Mouse (Mus musculus) heart, postnatal 0 days (tissue): ENCODE measurements around the gene Utp3. TPM values are rescaled to one million over a fixed set of nuclear protein-coding genes. Genes with fewer than 3 reads are reported as not detected.
A peak's percentile ranks its signal among the peaks of the same experiment; 100 is the strongest.

Source experiments
- ATAC-seq: fragments of 200-750 bp; cut with Nextera tagmentation; 2 replicates; pipeline ENCODE4 v1.8.0; 2017; ENCODE audit warnings: low read depth, moderate number of reproducible peaks, moderate library complexity; ENCODE audit not compliant: insufficient read depth
- DNase-seq: peaks from one replicate; pipeline ENCODE4 v3.0.0-alpha.2; 2016; ENCODE audit warnings: low spot score
- H3K27ac ChIP-seq: fragments of 300-500 bp; sonication (generic); 2 replicates; pipeline ENCODE4 v1.5.1; 2014; ENCODE audit warnings: low read depth, mild to moderate bottlenecking
- H3K27me3 ChIP-seq: fragments of 300-500 bp; sonication (generic); 2 replicates; pipeline ENCODE4 v1.6.1; 2014; ENCODE audit warnings: low read length, mixed read lengths; ENCODE audit not compliant: control insufficient read depth, insufficient read depth
- H3K36me3 ChIP-seq: fragments of 300-500 bp; sonication (generic); replicated peaks from 2 replicates; pipeline ENCODE4 v1.6.1; 2014; ENCODE audit warnings: low read length, mixed read lengths; ENCODE audit not compliant: control insufficient read depth, insufficient read depth
- H3K4me1 ChIP-seq: fragments of 300-500 bp; sonication (generic); 2 replicates; pipeline ENCODE4 v1.6.1; 2014; ENCODE audit warnings: antibody characterized with exemption; ENCODE audit not compliant: control insufficient read depth, insufficient read depth
- H3K4me2 ChIP-seq: fragments of 300-500 bp; sonication (generic); 2 replicates; pipeline ENCODE4 v1.6.1; 2014; ENCODE audit warnings: low read depth, mild to moderate bottlenecking, low read length, moderate library complexity
- H3K4me3 ChIP-seq: fragments of 300-500 bp; sonication (generic); 2 replicates; pipeline ENCODE4 v1.5.1; 2014; ENCODE audit warnings: low read depth, low read length
- H3K9ac ChIP-seq: fragments of 300-500 bp; sonication (generic); replicated peaks from 2 replicates; pipeline ENCODE4 v1.6.1; 2014; ENCODE audit warnings: low read depth, low read length, mixed read lengths
- H3K9me3 ChIP-seq: fragments of 300-500 bp; sonication (generic); replicated peaks from 2 replicates; pipeline ENCODE4 v1.6.1; 2016; ENCODE audit warnings: low read length; ENCODE audit not compliant: control insufficient read depth
- CTCF ChIP-seq: IDR thresholded peaks from 2 replicates; pipeline ENCODE4 v1.5.1; 2016; ENCODE audit warnings: antibody characterized with exemption, control low read depth, low read depth
- EP300 ChIP-seq: IDR thresholded peaks from 2 replicates; pipeline ENCODE4 v1.6.1; 2016; ENCODE audit warnings: antibody characterized with exemption, low read depth
- WGBS: fragments of 180-500 bp; shearing (Covaris S2); extraction: QIAGEN DNeasy Blood & Tissue Kit; methylation state at CpG from one replicate; pipeline ENCODE4 v1.1.7; 2014; 5-methylcytosine and 5-hydroxymethylcytosine counted together
- polyA plus RNA-seq: library from polyadenylated mRNA; unstranded; fragments of >200 nt; fragmentation: Nextera tagmentation; extraction: Ambion mirVana; gene quantifications from 2 replicates; pipeline ENCODE4 v1.2.1, GENCODE M21; 2015
- total RNA-seq: library from RNA; depleted of rRNA; stranded (reverse); fragments of >200 nt; gene quantifications from 2 replicates; pipeline ENCODE4 v1.2.3, GENCODE M21; 2014; ENCODE audit warnings: low replicate concordance; rRNA removed

The Utp3 gene
- total RNA-seq (6.3 and 13.4 TPM in 2 replicates), polyA plus RNA-seq (36.1 and 37.2 TPM in 2 replicates)

- DNase-seq, result peak; percentile 95
- Histone ChIP-seq H3K36me3 (no peaks in the 10 kb centered on the region), H3K27ac (peak within 1 kb of the TSS; percentile 96), H3K4me2 (peak within 1 kb of the TSS; percentile 79), H3K27me3 (no peaks in the 10 kb centered on the region), H3K9ac (peak within 1 kb of the TSS; percentile 89), H3K9me3 (no peaks in the 10 kb centered on the region), H3K4me3 (peak within 1 kb of the TSS; percentile 84), H3K4me1 (peaks cover 19% of the 10 kb centered on the region)
- under 1% methylated on average over 75 of the region's 76 CpGs for WGBS
- ATAC-seq, result peak; percentile 94
- TF ChIP-seq CTCF (peak; percentile 83), EP300 (peak; percentile 90)
Measured at GRCm38 (mm10) chr5:88554086-88554886, at the start of gene Utp3. Utp3 (plus strand) TSS chr5:88554462.

- Histone ChIP-seq H3K36me3 (no peaks in the 10 kb centered on the region), H3K27ac (no peak overlapping the region), H3K4me1 (no peaks in the 10 kb centered on the region), H3K4me2 (no peak overlapping the region), H3K9me3 (no peaks in the 10 kb centered on the region), H3K9ac (no peak overlapping the region), H3K4me3 (no peak overlapping the region), H3K27me3 (no peaks in the 10 kb centered on the region)
- ATAC-seq (no peak), DNase-seq (no peak)
- 62% methylated on average over 1 of the region's 1 CpGs for WGBS
- TF ChIP-seq EP300, result no peak
- no peak for TF ChIP-seq CTCF
Measured at GRCm38 (mm10) chr5:88508555-88508954, 45.7 kb upstream of the Utp3 start.

DNA sequence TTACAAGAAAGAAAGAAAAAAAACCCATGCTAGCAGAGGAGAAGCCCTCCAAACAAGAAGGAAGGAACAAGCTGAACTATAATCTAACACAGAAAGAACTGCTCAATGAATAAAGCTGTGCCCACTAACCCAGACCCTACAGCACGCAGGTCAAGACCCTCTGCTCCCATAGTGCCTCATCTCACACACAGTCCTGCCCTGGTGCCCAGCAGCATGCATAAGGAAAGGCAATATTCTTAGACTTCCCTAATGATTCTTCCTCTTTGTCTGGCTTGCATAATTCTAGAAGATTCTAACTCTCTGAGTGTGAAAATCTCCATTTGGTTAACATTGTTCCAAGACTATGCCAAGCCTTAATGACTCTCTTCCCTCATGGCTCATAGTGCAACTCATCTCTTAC is 45.3 kb upstream of the Utp3 start:
- H3K4me3 ChIP-seq, result no peak overlapping the region
- no peaks in the 10 kb centered on the region for H3K27me3 ChIP-seq
- no peak overlapping the region for H3K4me2 ChIP-seq
- 78% methylated on average over 1 of the region's 1 CpGs for WGBS
- no peaks in the 10 kb centered on the region for H3K36me3 ChIP-seq
- ATAC-seq (no peak), DNase-seq (no peak)
- no peaks in the 10 kb centered on the region for H3K9me3 ChIP-seq
- no peak overlapping the region for H3K27ac ChIP-seq
- TF ChIP-seq EP300 (no peak), CTCF (no peak)
- no peaks in the 10 kb centered on the region for H3K4me1 ChIP-seq
- no peak overlapping the region for H3K9ac ChIP-seq

DNA sequence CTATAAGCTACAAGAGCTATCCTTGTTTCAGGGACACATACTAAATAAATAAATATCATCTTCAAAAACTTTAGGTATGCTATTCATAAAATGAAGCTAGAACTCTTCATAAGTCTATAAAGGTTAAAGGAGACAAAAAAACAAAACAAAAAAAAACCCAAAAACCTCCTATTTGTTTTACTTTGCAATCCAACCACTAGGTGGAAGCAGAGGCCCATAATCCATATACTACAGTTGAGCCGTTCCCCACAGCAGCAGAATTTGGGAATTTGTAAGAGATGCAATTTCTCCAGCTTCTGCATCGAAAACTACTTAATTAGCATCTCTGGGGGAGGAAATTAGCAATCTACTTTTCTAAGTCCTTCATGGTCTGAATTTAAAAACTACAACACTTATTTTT is 35.0 kb upstream of the Utp3 start:
- H3K36me3 ChIP-seq, result no peaks in the 10 kb centered on the region
- no peak overlapping the region for H3K4me3 ChIP-seq
- 0% methylated on average over 2 of the region's 2 CpGs for WGBS
- H3K4me1 ChIP-seq, result no peaks in the 10 kb centered on the region
- TF ChIP-seq EP300, result no peak
- peak; percentile 71 for TF ChIP-seq CTCF
- no peak overlapping the region for H3K27ac ChIP-seq
- DNase-seq (peak; percentile 44), ATAC-seq (no peak)
- H3K27me3 ChIP-seq, result no peaks in the 10 kb centered on the region
- H3K9me3 ChIP-seq, result no peaks in the 10 kb centered on the region
- H3K9ac ChIP-seq, result no peak overlapping the region
- no peak overlapping the region for H3K4me2 ChIP-seq

DNA sequence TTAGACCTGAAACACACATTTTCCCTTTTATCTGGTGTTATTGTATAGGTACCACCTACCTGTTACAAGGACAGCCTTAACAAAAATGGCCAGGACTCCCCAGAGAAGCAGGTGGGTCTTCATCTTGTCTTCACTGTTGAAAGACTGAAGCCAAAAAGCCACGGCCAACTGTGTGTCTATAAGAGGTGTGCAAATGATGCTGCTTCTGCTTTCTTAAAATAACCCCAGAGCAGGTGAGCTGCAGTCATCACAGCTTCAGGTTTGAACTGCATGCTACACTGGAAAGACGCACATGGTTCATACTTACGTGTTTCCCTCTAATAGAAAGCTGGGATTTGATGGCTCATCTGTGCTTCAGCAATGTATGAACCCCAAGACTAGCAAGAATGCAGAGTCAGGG is 26.6 kb upstream of the Utp3 start, which contains the start of gene Jchain:
Jchain (minus strand) TSS at position 235 of the 400 bp plus-strand sequence.
- Histone ChIP-seq H3K4me1 (peaks cover 6% of the 10 kb centered on the region; the same call in 1 of the 2 replicates), H3K36me3 (no peaks in the 10 kb centered on the region), H3K4me2 (no peak within 1 kb of the TSS), H3K9me3 (no peaks in the 10 kb centered on the region), H3K9ac (no peak within 1 kb of the TSS), H3K27me3 (no peaks in the 10 kb centered on the region), H3K4me3 (no peak within 1 kb of the TSS), H3K27ac (no peak within 1 kb of the TSS)
- DNase-seq (no peak), ATAC-seq (no peak)
- 84% methylated on average over 3 of the region's 3 CpGs for WGBS
- TF ChIP-seq CTCF, result no peak
